Mouse (Mus musculus) inflammation-experienced regulatory T-cells, adult 6 months (primary cell): Measurements from ENCODE around the gene Ptpn21. TPM values are rescaled to one million over a fixed set of nuclear protein-coding genes. Genes with fewer than 3 reads are reported as not detected.

Experiments
- ATAC-seq: one replicate; pipeline ENCODE4 v1.8.0; 2017
- polyA plus RNA-seq, 3 experiments: library from polyadenylated mRNA; unstranded; fragments of 100-300 nt; shearing (Covaris generic); gene quantifications; one replicate each; pipeline ENCODE4 v1.2.1; 2017

Gene Ptpn21
- polyA plus RNA-seq, 3 experiments from 2014 or later: 4.0 to 6.4 (median 4.8) TPM

DNA sequence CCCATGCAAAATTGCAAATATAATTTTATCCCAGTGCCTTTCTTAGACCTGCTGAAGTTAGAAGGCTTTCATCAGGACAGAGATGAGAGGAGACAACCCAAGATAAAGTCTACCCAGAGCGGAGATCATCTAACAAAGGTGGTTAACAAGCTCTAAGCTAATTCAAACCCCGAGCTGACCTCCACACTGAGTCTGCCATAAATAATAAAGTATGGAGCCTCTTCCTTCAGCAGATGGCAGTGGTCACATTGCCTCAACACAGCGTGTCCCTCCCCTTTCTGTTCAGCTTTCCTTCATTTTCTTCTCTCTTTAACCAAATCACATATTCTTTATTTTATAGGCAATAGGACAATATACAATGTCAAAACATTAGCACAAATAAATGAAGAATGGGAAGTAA lies 16.2 kb downstream of the Ptpn21 start:
- no peak for ATAC-seq

DNA sequence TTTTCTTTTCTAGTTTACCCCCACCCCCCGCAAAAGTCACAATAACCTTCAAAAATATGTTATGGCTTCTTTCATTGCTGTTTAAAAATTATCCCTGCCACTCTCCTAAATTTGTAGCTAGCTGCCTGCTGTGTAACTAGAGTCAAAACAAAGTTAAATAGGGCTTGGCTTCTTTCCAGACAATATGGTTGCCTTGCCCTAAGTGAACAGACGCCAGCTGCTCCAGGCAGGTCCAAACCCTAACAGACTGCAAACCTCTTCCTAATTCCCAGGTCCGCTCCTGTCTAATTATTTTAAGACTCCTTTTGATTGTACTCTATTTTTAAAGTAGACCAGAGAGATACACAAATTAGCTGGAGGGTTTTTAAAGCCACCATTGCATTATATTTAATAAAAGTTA lies 16.6 kb downstream of the Ptpn21 start:
- no peak for ATAC-seq

DNA sequence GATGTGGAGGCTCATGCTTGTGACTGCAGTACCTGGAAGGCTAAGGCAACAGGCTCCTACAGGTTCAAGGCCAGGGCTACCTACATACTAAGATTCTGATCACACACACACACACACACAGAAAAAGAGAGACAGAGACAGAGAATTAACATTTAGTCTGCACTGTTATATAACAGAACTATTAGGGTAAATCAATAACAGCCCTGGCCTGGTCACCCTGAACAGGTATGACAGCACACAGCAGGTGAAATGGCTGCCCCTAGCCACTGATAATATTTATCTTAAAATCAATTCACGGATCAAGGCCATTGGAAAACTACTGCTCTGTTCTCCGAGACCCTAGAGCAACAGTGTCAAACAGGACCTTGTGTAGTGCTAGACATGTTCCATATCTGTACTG lies 21.1 kb downstream of the Ptpn21 start:
- no peak for ATAC-seq

DNA sequence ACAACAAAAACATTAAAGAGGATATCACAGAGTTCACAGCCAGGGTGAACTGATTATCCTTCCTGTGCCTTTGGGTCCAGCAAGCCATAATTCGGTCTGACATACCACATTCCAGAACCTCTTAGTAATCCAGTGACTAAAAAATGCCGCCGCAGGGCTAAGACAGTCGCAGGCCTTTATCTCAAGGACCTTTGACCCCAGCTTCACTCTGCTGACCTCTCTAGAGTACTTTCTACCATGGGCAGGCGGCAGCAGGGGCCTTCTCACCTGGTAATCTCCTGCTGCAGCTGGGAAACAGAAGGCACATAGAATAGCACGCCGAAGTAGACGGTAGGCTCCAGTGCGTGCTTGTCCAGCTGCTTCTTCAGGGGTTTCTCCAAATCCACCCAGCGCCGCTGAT lies 22.4 kb downstream of the Ptpn21 start:
- ATAC-seq: no peak

DNA sequence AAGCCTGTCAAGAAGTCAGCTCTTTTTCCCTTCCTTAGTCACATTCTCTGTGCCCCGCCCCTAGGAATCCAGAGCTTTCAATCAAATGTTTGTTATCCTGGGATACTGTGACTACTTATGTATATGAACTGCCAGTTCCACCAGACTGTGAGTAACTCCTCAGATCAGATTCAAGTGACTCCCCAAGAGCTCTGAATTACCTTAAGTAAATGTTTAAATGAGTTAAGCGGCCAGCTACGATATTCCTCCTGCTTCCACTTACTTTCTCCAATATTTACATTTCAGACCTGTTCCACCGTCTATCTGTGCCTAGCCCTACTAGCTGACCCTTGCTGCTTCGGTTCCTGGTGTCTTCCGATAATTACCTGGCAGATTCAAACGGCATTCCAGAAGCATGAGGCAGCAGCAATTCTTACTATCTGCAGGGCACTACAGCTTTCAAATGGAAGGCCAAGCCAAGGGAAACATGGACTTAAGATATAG lies 23.5 kb downstream of the Ptpn21 start:
- no peak for ATAC-seq

DNA sequence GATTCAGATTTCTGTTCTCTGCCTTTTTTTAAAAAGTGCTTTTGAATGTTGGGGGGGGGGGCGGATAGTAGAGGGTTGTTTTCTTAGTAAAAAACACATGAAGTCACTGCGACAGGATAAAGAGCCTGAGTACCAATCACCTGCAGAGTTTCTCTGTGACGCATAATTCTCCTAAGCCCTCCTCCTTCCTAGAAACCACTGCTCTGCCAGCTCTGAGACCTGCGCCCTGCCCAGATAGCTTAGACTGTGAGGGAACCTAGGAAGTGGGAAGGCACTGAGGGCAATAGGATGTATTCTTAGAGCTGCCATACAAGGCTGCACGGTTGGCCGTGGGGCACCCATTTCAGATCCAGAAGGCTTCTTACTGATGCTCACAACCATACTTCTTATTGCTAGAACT lies 24.4 kb downstream of the Ptpn21 start:
- ATAC-seq: no peak

DNA sequence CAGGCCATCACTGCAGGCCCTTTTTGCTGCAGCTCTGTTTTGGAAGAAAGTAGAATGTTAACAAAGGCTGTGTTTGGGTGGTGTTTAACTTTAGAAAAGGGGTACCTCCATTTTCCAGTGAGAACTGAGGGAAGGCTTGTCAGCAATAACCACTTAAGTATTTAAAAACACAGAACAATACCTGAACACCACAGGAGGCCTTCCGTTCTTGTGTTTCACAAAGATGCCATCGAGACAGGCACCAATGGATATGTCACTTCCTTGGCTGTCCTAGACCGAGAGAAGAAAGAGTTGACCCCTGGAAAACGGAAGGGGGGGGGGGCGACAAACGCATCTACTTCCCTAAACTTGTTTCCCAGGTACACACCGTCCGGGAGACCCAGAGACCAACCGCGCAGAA lies 33.2 kb downstream of the Ptpn21 start:
- ATAC-seq: no peak

DNA sequence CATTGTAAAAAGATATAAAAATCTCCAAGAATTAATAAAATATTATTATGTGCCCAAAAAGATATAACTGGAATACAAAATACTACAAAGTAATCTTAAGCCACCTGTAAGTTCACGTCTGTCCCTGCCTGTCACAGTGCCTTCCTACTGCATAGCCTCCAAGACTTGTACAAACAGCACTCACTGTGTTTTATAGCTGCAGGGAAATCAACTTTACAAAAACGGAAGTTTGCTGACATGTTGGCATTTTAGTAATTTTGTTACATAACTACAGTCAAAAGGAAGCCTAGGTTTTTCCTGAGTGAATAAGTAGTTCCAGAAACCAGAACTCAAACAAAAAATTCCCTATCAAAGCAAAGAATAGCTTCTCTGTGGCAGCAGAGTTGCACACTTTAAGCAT lies 33.7 kb downstream of the Ptpn21 start:
- no peak for ATAC-seq

DNA sequence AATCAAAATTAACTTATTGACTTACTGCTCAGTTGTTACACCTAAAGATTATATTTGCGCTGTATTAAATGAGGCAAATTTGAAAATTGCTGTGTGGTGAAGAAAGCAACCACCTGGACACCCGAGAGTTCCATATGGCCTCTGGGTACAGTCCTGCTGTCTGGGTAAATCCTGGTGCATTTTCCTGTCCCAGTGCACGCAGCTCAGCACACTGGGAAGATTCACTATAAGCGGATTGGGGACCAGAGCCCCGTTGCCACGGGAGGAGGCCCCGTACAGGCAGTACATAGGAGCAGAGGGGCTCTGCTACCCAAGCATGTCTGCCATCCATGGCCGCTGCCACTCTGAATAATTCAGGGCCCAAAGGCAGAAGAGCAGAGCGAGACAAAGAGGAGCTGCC lies 35.6 kb downstream of the Ptpn21 start:
- no peak for ATAC-seq

DNA sequence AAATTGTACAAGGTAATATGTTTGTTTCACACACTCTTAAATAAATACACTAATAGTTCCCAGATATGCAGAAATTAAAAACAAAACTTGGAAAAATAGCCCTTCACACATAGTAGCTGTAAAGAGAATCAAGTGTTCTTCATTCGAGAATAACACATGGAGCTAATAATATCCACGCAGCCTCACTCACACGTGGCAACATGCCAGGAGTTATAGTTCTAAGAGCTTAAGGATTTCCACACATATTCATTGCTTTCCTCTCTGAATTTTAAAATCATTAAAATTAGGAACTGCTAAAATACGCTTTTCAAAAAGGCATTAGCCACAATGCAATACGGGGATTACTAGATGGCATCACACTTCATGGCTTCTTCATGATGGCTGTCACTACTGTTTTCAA lies 40.0 kb downstream of the Ptpn21 start:
- no peak for ATAC-seq

DNA sequence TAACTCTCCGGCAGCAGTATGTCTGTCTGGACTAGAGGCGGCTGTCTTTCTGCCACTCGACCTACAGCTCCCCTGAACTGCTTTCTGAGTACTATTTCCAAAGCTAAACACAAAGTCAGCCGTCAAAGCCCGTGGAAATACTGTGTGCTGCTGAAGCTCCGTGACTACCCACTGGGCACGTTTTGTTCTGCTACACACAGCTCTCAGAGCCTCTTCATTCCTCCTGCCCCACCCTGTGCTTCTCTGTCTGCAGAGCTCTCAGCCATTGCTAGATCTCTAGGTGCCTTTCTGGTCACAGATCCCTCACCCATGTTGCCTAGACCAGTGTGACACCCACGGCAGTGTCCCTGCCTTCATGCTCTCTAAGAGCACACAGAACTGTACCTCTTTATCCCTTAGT lies 47.0 kb downstream of the Ptpn21 start:
- ATAC-seq: no peak

DNA sequence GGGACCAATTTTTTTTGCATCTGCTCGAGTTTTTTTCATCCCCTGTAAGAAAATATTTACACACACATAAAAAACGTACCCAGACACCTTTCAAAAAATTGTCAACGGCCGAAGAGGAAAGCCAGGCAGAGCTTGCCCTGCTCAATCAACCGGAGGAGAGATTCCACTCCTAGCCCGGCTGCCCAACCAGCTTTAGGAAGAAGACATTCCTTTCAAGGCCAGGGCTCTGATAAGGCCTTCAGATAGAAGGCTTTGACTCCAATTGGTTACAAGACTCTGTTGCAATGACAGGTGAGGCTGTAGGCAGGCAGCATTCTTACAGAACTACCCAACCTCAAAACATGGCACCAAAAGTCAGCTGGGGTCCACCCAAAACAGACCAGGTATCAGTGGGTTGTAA lies 53.6 kb downstream of the Ptpn21 start:
- ATAC-seq: no peak

DNA sequence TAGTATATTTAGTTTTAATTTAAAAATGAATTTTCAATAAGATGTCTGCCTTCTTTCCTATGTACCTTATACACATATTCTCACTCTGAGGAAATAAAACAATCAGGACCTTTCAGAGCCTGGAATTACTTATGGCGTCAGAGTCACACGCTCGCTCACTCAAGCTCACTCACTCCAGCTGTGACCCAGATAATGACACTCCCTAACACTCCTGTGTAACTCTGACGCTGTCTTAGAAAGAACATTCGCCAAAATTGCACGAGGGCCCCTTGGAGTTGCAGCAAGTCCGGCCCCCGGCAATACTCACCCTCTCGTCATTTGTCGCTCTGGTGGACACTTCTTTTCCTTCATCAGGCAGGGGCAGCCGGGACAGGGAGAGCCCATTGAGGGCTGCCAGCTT lies 54.0 kb downstream of the Ptpn21 start:
- no peak for ATAC-seq

DNA sequence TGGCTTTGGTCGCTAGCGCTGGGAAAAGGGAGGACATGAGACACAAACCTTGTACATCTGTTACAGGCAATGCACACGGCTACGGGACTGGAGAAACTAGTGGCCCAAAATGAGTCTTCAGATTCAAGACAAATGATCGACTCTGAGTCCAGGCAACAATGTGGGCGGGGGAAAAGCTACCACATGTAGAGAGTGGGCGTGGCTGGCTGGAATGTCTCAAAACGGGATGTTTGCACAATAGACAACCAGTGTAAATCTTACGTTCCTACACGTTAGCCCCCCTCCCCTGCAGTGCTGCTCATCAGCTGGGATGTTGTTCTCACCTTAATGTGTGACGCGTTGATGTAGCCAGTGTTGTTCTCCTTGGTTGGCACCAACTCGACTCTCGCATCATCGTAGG lies 55.0 kb downstream of the Ptpn21 start:
- ATAC-seq: no peak

DNA sequence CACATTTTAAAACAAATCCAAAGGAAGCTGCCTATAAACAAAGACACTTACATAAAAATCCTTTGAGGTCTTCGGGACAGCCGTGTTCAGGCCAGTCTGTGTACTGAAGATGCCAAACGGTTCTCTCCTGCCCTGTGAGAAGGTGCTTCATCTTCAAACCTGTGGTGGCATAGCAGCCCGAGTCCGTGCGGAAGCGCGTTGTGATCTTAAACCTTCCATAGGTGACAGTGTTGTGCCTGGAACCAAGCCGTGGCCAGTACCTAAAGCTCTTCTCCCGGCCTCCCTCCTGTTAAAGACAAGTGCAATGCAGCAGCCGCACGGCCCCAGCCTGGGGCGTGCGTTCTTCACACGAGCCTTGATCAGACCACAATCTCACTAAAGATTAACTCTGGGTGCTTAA lies 57.3 kb downstream of the Ptpn21 start:
- no peak for ATAC-seq

DNA sequence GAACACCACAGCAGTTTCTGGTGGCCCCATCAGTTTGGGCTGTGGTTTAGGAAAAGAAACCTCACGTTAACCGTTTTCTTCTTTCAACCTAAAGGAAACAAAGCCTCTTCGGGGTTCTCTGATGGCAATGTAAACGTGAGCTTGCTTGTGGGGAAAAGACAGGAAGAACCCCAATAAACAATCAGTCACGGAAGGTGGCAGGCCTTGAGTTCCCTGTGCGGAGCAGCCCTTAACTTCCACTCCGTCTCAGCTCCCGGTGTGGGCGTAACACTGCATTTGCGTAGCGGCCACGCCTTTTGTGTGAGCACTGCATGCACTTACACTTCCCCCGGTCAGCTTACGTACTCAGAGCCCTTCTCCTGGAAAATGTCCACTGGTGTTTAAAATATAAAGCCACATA lies 59.9 kb downstream of the Ptpn21 start:
- peak; percentile 41 for ATAC-seq

DNA sequence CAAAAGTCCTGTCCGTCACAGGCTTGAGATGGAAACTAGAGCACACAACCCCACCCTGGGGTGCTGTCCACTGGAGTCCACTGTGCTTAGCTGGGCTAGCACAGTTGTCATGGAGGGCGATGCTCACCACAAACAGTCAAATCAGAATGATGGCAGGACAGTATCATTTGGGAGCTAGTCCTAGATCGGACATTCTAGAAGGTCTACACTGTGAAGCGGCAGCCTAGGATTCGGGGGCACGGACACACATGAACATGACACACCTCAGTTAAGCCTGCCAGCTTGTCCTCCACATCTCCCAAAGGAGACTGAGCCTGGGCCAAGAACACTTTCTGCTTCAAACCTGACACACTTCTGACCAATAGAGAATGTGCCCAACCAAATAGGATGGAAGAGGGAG lies 60.3 kb downstream of the Ptpn21 start:
- no peak for ATAC-seq

DNA sequence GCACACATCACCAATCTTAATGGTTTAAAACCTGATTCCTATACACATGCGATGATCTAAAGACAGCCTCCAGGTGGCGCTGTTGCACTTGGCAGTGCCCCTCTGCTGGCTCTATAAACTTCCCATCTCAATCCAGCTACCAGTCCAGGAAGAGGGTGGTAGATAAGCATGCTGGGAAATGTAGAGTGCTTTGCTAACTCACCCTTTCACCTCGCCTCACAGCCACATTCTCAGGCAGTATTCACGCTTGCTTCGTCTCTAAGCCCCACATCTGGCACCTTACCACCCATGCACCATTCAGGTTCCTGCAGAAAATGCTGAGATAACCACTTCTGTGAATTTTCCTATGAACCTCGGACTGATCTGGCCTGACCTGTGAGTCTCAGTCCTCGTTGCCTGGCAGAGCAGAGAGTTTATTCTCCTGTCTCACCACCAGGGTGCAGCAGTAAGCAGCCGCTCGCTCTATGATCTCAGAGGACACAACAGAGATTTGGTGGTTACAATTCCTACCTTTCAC lies 62.5 kb downstream of the Ptpn21 start:
- ATAC-seq: peak; percentile 86

DNA sequence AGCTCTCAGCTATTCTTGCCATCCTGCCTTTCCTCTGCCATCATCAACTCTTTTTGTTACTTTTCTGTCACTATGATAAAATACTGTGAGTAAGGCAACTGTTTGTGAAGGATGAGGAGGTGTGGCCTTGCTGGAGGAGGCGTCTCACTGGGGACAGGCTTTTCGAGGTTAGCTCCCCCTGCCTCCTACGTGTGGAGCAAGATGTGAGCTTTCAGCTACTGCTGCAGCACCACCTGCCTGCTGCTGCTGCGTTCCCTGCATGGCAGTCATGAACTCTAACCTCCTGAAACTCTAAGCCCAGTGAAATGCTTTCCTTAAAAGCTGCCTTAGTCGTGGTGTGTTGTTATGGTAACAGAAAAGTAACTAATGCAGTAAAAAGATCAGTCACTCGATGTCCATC lies 63.3 kb downstream of the Ptpn21 start:
- no peak for ATAC-seq

DNA sequence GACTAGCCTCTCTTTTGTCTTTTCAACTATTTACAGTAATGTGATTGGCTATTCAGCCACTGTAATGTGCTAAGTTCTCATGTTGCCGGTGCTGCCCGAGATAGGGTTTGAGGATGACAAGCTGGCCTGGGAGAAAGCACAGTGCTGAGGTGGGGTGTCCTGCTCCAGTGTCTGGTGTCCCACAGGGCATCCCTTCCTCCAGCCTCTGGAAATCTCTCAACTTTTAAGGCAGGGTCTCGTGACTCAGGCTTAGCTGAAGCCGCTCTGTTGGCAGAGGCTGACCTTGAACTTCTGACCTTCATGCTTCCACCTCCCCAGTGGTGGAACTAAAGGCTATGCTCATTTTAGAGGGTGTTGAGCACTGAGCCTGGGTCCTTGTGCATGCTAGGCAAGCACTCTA lies 66.8 kb downstream of the Ptpn21 start:
- no peak for ATAC-seq

DNA sequence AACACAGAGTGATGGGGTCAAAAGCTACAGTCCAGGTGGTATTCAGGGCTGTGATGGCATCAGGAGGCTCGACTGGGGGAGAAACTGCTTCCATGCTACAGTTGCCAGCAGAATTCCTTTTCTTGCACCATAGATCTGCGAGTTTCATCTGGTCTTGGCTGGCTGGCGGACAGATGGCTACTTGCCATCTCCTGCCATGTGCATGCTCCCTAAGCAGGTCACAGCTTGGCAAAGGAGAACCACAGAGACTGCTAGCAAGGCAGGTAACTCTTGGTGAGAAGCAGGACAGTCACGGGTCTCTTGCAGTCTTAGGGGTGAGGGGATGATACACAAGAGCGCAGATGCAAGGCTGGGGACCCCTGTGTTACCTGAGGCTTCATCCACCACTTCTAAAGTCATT lies 67.3 kb downstream of the Ptpn21 start:
- no peak for ATAC-seq

DNA sequence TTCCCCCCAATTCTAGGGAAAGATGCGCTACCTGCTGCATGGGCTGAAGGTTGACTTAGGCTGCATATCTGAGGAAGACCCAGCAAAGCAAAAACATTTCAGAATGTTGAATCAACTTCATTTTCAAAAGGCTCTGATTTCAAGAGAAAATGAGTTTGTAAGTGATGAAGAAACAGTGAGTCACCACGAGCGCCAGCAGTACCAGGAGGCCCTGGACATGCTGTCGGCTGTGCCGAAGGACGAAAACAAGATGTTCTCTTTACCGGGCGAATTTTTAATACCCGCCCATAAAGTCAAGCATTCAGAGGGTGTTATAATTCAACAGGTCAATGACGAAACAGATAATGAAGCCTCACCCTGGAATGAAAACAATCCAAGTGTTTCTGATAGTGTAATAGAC lies 68.1 kb downstream of the Ptpn21 start:
- ATAC-seq: no peak

DNA sequence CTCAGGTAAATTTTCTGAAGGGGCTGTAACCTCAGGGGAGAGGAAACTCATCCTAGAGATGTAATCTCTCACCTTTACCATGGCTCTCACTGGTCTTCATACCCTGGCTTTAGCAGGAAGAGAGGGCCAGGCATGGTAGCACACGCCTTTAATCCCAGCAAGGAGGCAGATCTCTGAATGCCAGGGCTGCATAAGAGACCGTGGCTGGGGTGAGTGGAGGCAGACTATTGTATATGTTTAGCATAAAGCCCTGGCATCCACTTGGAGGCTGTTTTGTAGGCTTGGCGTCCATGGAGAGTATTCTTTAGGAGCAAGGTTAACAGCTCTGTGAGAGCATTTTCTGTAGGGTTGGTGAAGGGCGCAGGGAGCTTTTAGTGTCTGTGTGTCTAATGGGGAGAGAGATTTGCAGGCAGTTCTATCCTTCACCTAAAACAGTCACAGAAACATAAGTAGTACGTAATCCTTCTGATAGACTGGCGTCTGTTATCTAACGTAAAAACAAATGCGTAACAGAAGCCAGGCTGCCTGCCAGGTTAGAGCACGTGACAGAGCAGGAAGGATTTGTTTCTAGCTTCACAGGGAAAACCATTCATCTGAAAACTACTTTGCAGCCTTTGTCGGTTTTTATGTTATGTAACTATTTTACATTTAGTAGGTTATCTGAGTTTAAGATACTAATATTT lies 68.9 kb downstream of the Ptpn21 start:
- ATAC-seq: no peak

DNA sequence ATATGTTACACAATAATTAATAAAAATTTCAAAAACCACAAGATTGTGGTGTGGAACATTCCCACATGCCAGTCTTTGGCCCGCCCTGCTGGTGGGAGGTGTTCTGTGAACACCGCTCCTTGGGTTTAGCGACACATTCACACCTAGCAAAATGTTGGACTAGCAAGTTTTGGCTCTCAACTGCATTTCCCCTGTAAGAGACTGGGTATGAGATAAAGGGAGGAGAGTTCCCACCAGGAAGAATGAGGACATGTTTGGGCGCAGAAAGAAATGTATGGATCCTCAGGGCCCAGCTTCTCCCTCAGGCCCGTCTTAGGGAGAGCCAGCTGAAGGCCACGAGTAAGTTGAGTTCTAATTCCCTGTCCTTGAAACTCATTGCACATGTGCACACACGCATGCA lies 74.6 kb downstream of the Ptpn21 start:
- no peak for ATAC-seq

DNA sequence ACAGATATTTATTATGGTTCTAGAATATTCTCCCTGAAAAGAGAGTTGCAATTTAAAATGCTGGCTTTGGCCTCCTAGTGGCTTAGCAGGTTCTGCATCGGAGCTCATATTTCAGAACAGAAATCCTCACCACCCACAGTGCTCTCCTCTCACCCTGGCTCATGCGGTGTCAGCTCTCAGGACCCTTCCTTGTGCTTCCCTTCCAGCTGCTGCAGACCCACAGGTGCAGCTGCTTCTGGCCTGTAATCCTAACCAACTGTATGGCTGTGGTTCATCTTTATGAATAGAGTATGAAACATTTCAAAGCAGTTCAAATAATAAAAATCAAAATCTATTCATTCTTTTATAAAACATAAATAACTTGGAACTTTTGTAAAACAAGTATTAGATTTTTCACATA lies 80.3 kb downstream of the Ptpn21 start:
- no peak for ATAC-seq
